Mouse (Mus musculus) ES-Bruce4 (cell line): ENCODE measurements around the gene Jund. TPM values are rescaled to one million over a fixed set of nuclear protein-coding genes. Genes with fewer than 3 reads are reported as not detected.

Experiments used
- H3K27ac ChIP-seq: 2 replicates; pipeline ENCODE4 v1.5.1; 2012; ENCODE audit warnings: low read length, inconsistent platforms; ENCODE audit not compliant: insufficient read depth
- H3K27me3 ChIP-seq: 2 replicates; pipeline ENCODE4 v1.6.1; 2012; ENCODE audit warnings: mild to moderate bottlenecking, low read length, inconsistent platforms; ENCODE audit not compliant: control insufficient read depth, poor library complexity, insufficient read depth, severe bottlenecking
- H3K36me3 ChIP-seq: 2 replicates; pipeline ENCODE4 v1.6.1; 2012; ENCODE audit warnings: inconsistent platforms, mild to moderate bottlenecking, low read length, moderate library complexity; ENCODE audit not compliant: control insufficient read depth, poor library complexity, insufficient read depth, severe bottlenecking
- H3K4me1 ChIP-seq: one replicate; pipeline ENCODE4 v1.8.1; 2011; ENCODE audit warnings: low read length; ENCODE audit not compliant: control insufficient read depth, insufficient read depth
- H3K4me3 ChIP-seq: 2 replicates; pipeline ENCODE4 v1.5.1; 2011; ENCODE audit warnings: low read depth, mild to moderate bottlenecking, low read length
- H3K9ac ChIP-seq: 2 replicates; pipeline ENCODE4 v1.6.1; 2012; ENCODE audit warnings: low read depth, mild to moderate bottlenecking, inconsistent platforms; ENCODE audit not compliant: poor library complexity, severe bottlenecking
- H3K9me3 ChIP-seq: replicated peaks from 2 replicates; pipeline ENCODE4 v1.6.1; 2012; ENCODE audit warnings: mild to moderate bottlenecking, low read length, inconsistent platforms; ENCODE audit not compliant: control insufficient read depth, poor library complexity, insufficient read depth, severe bottlenecking
- CTCF ChIP-seq: IDR thresholded peaks from one replicate; pipeline ENCODE4 v1.8.1; 2011; ENCODE audit warnings: low read depth, low read length
- EP300 ChIP-seq: IDR thresholded peaks from 2 replicates; pipeline ENCODE4 v1.6.1; 2011; ENCODE audit warnings: low read depth, low read length; ENCODE audit not compliant: insufficient read depth
- POLR2A ChIP-seq: IDR thresholded peaks from one replicate; pipeline ENCODE4 v1.8.1; 2011; ENCODE audit warnings: low read length; ENCODE audit not compliant: insufficient read depth
- polyA plus RNA-seq: library from polyadenylated mRNA; stranded (reverse); fragments of >200 nt; gene quantifications from 2 replicates; pipeline ENCODE4 v1.2.4, GENCODE M21; 2011; ENCODE audit warnings: low read depth; ENCODE audit not compliant: missing spikeins, insufficient read depth, insufficient read length

Jund gene
- polyA plus RNA-seq, 1 experiment = 56.6 TPM

GRCm38 (mm10) chr8:70673079-70673856 is 25.5 kb upstream of the Jund start, which contains the start of gene Lsm4:
TSS of gene Lsm4 (plus strand) at chr8:70673248.
- Histone ChIP-seq H3K9ac (peak within 1 kb of the TSS; percentile 81), H3K9me3 (no peaks in the 10 kb centered on the region), H3K4me1 (peaks cover 3% of the 10 kb centered on the region), H3K36me3 (peaks cover 5% of the 10 kb centered on the region; the same call in 1 of the 2 replicates), H3K27ac (peak within 1 kb of the TSS; percentile 95), H3K27me3 (no peaks in the 10 kb centered on the region), H3K4me3 (peak within 1 kb of the TSS; percentile 78)
- TF ChIP-seq EP300 (0 out of 2 replicates have a peak, but pooled peaks have one; percentile 35), CTCF (peak; percentile 72), POLR2A (peak; percentile 91)

- TF ChIP-seq EP300 (0 out of 2 replicates have a peak, but pooled peaks have one; percentile 8), POLR2A (no peak)
- H3K9me3 ChIP-seq = no peaks in the 10 kb centered on the region
- peak overlapping the region; percentile 78 for H3K4me3 ChIP-seq
- peak overlapping the region; percentile 81 for H3K9ac ChIP-seq
- peaks cover 3% of the 10 kb centered on the region for H3K4me1 ChIP-seq
- H3K27me3 ChIP-seq = no peaks in the 10 kb centered on the region
- H3K36me3 ChIP-seq = peaks cover 13% of the 10 kb centered on the region; the same call in 1 of the 2 replicates
- peak overlapping the region; percentile 95 for H3K27ac ChIP-seq
Measured at GRCm38 (mm10) chr8:70674109-70674508, 24.6 kb upstream of the Jund start.

GRCm38 (mm10) chr8:70674716-70675115 is 24.0 kb upstream of the Jund start:
- Histone ChIP-seq H3K9me3 (no peaks in the 10 kb centered on the region), H3K27ac (peak overlapping the region; percentile 95), H3K4me1 (peaks cover 6% of the 10 kb centered on the region), H3K9ac (peak overlapping the region; percentile 81), H3K27me3 (no peaks in the 10 kb centered on the region), H3K4me3 (peak overlapping the region; percentile 78), H3K36me3 (peaks cover 19% of the 10 kb centered on the region; the same call in 1 of the 2 replicates)
- TF ChIP-seq EP300 (no peak), POLR2A (no peak), CTCF (no peak)

- no peak overlapping the region for H3K4me3 ChIP-seq
- H3K9ac ChIP-seq = peak overlapping the region; percentile 81
- no peaks in the 10 kb centered on the region for H3K9me3 ChIP-seq
Measured at GRCm38 (mm10) chr8:70675336-70675735, 23.4 kb upstream of the Jund start.

GRCm38 (mm10) chr8:70677451-70678080 is 21.2 kb upstream of the Jund start:
- Histone ChIP-seq H3K4me3 (no peak overlapping the region), H3K36me3 (peaks cover 20% of the 10 kb centered on the region; the same call in 1 of the 2 replicates), H3K27ac (0 out of 2 replicates have a peak overlapping the region, but pooled peaks have one; percentile 19), H3K9me3 (no peaks in the 10 kb centered on the region), H3K4me1 (peaks cover 4% of the 10 kb centered on the region), H3K27me3 (no peaks in the 10 kb centered on the region), H3K9ac (no peak overlapping the region)
- TF ChIP-seq POLR2A (no peak), EP300 (no peak), CTCF (no peak)

More at GRCm38 (mm10) chr8:70675336-70675735, 23.4 kb upstream of the Jund start:
- TF ChIP-seq POLR2A (no peak), CTCF (no peak), EP300 (no peak)
- Histone ChIP-seq H3K4me1 (peaks cover 7% of the 10 kb centered on the region), H3K36me3 (peaks cover 20% of the 10 kb centered on the region; the same call in 1 of the 2 replicates), H3K27me3 (no peaks in the 10 kb centered on the region), H3K27ac (peak overlapping the region; percentile 95)
